Mouse (Mus musculus): ENCODE data around the gene Gm16867. TPM values are rescaled to one million over a fixed set of nuclear protein-coding genes. Genes with fewer than 3 reads are reported as not detected.
"Not testable (repeated sequence)": the region's sequence is repeated elsewhere in the genome, so short reads cannot be mapped to it uniquely, and the experiment has no call there.

Gm16867 gene
- total RNA-seq, 2 experiments from 2014 or later: 2.7 to 2.9 TPM

GRCm38 (mm10) chr14:69467612-69468366 lies 35.4 kb downstream of the Gm16867 start:
- not testable (repeated sequence) for DNase-seq

- not testable (repeated sequence) for DNase-seq
Measured at GRCm38 (mm10) chr14:69464465-69464864, 38.7 kb downstream of the Gm16867 start.

GRCm38 (mm10) chr14:69457691-69458090 lies 45.5 kb downstream of the Gm16867 start:
- not testable (repeated sequence) for DNase-seq

GRCm38 (mm10) chr14:69454640-69455039 lies 48.5 kb downstream of the Gm16867 start:
- DNase-seq: not testable (repeated sequence)

GRCm38 (mm10) chr14:69448845-69449244 lies 54.3 kb downstream of the Gm16867 start:
- DNase-seq: not testable (repeated sequence)

- DNase-seq: not testable (repeated sequence)
Measured at GRCm38 (mm10) chr14:69447006-69447405, 56.2 kb downstream of the Gm16867 start.

GRCm38 (mm10) chr14:69443092-69443692 lies 60.0 kb downstream of the Gm16867 start:
- not testable (repeated sequence) for DNase-seq

GRCm38 (mm10) chr14:69440955-69441354 lies 62.2 kb downstream of the Gm16867 start:
- DNase-seq: not testable (repeated sequence)

GRCm38 (mm10) chr14:69438678-69439214 lies 64.4 kb downstream of the Gm16867 start:
- not testable (repeated sequence) for DNase-seq

- DNase-seq: not testable (repeated sequence)
Measured at GRCm38 (mm10) chr14:69421003-69421402, 82.2 kb downstream of the Gm16867 start.

GRCm38 (mm10) chr14:69417545-69417944 lies 85.6 kb downstream of the Gm16867 start:
- DNase-seq: not testable (repeated sequence)

Other genes with a start within 250 kb of the Gm16867 start
- gene Synb, start 209.1 kb downstream of the Gm16867 start, total RNA-seq (2021): under 1 TPM; 0.09 to 0.11 TPM
- gene Gm27179, start 9.2 kb upstream of the Gm16867 start, total RNA-seq (2021): under 1 TPM in 1 of 2 experiments, not detected in 1; 0.16 TPM
- 10 to 100 TPM; 31.3 to 31.8 TPM for gene Entpd4b, start 52.1 kb upstream of the Gm16867 start, total RNA-seq (2021)

Measured in gastrocnemius, postnatal 10 days (tissue).